Mouse (Mus musculus) heart, embryonic 12.5 days (tissue): ENCODE measurements around the gene Olfr1143. TPM values are rescaled to one million over a fixed set of nuclear protein-coding genes. Genes with fewer than 3 reads are reported as not detected.

Experiments used
- ATAC-seq: fragments of 200-750 bp; cut with Nextera tagmentation; 2 replicates; pipeline ENCODE4 v1.8.0; 2017; ENCODE audit warnings: moderate TSS enrichment, moderate library complexity; ENCODE audit not compliant: insufficient number of reproducible peaks, low FRiP score
- H3K27ac ChIP-seq: fragments of 300-500 bp; sonication (generic); 2 replicates; pipeline ENCODE4 v1.5.1; 2016; ENCODE audit warnings: mild to moderate bottlenecking, moderate library complexity; ENCODE audit not compliant: poor library complexity, severe bottlenecking
- H3K27me3 ChIP-seq: fragments of 300-500 bp; sonication (generic); replicated peaks from 2 replicates; pipeline ENCODE4 v1.6.1; 2016; ENCODE audit warnings: mild to moderate bottlenecking, moderate library complexity
- H3K36me3 ChIP-seq: fragments of 300-500 bp; sonication (generic); 2 replicates; pipeline ENCODE4 v1.6.1; 2016; ENCODE audit warnings: mild to moderate bottlenecking, moderate library complexity
- H3K4me1 ChIP-seq: fragments of 300-500 bp; sonication (generic); replicated peaks from 2 replicates; pipeline ENCODE4 v1.6.1; 2016; ENCODE audit warnings: mild to moderate bottlenecking
- H3K4me2 ChIP-seq: fragments of 300-500 bp; sonication (generic); 2 replicates; pipeline ENCODE4 v1.6.1; 2016; ENCODE audit warnings: mild to moderate bottlenecking, moderate library complexity
- H3K4me3 ChIP-seq: fragments of 300-500 bp; sonication (generic); 2 replicates; pipeline ENCODE4 v1.5.1; 2016; ENCODE audit warnings: mild to moderate bottlenecking
- H3K9ac ChIP-seq: fragments of 300-500 bp; sonication (generic); 2 replicates; pipeline ENCODE4 v1.6.1; 2016; ENCODE audit warnings: mild to moderate bottlenecking, moderate library complexity
- H3K9me3 ChIP-seq: fragments of 300-500 bp; sonication (generic); replicated peaks from 2 replicates; pipeline ENCODE4 v1.6.1; 2016; ENCODE audit warnings: mild to moderate bottlenecking, moderate library complexity
- WGBS: fragments of 180-500 bp; shearing (Covaris S2); methylation state at CpG from one replicate; pipeline ENCODE4 v1.1.7; 2016; 5-methylcytosine and 5-hydroxymethylcytosine counted together
- polyA plus RNA-seq: library from polyadenylated mRNA; unstranded; fragments of >200 nt; fragmentation: Nextera tagmentation; extraction: Ambion mirVana; gene quantifications from 2 replicates; pipeline ENCODE4 v1.2.1, GENCODE M21; 2016

Olfr1143 gene
- not detected in 2 replicates for polyA plus RNA-seq

DNA sequence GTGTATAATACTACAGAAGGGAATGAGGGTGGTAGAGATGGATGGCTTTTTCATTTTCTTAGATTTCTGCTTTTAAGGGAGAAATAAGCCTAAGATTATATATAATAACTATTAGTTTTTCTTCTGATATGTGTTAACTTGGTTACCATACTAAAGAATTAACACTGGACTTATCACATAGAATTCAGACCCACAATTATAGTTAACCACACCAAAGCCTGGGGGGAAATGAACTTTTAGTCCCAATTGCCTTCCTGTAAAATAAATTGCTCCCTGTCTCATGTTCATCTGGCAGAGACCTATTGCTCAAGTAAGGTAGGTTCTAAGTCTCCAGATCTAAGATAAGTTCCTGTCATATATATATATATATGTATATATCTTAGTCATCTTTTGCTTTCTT, at the start of gene Olfr1143:
Gene Olfr1143, plus strand, starts transcription at position 301 of the 400 bp plus-strand sequence.
- Histone ChIP-seq H3K4me2 (no peak within 1 kb of the TSS), H3K4me3 (no peak within 1 kb of the TSS), H3K9ac (no peak within 1 kb of the TSS), H3K36me3 (no peaks in the 10 kb centered on the region), H3K9me3 (0 out of 2 replicates have a peak, but pooled peaks cover 3% of the 10 kb centered on the region), H3K4me1 (no peaks in the 10 kb centered on the region), H3K27ac (no peak within 1 kb of the TSS), H3K27me3 (no peaks in the 10 kb centered on the region)
- ATAC-seq, result no peak

DNA sequence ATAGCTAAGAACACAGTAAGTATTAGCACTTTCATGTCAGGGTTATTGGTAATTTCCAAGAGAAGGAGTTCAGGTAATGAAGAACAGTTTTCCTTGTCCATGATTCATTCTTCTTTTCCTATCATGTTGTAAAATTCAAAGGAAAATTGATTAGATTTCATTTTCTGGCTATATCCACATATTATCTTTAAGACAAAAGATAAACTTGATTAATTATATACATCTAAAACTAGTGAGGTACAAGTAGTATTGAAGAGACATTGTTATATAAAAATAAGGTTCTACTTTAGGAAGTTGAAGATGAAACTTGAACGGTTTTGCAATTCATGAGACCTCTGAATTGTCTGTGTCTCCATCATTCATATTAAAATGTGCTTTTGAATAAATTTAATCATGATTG, 46.5 kb upstream of the Olfr1143 start, which contains the start of gene Olfr1141:
Gene Olfr1141, minus strand, starts transcription at position 101 of the 400 bp plus-strand sequence.
- Histone ChIP-seq H3K4me2 (no peak within 1 kb of the TSS), H3K27ac (no peak within 1 kb of the TSS), H3K4me1 (no peaks in the 10 kb centered on the region), H3K27me3 (no peaks in the 10 kb centered on the region), H3K36me3 (no peaks in the 10 kb centered on the region), H3K4me3 (no peak within 1 kb of the TSS), H3K9ac (no peak within 1 kb of the TSS), H3K9me3 (no peaks in the 10 kb centered on the region)
- no peak for ATAC-seq
- 76% methylated on average over 1 of the region's 1 CpGs for WGBS

DNA sequence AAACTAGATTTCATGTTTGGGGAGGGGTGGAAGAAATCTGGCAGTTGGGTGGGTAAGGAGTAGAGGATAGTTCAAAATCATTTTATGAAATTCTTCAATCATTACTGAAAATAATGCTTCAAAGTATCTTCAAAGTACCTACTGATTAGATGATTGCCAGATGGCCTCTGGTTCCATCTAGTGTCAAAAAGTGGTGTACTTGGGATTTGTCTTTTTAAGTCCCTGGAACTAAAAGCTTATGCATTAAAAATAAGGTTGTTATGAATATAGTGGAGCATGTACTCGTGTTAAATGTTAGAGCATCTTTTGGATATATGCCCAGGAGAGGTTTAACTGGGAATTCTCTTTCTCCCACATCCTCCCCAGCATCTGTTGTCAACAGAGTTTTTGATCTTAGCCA, 24.2 kb upstream of the Olfr1143 start:
- Histone ChIP-seq H3K27ac (no peak overlapping the region), H3K9ac (no peak overlapping the region), H3K36me3 (no peaks in the 10 kb centered on the region), H3K4me1 (no peaks in the 10 kb centered on the region), H3K9me3 (no peaks in the 10 kb centered on the region), H3K27me3 (no peaks in the 10 kb centered on the region), H3K4me2 (no peak overlapping the region), H3K4me3 (no peak overlapping the region)
- WGBS, result 53% methylated on average over 1 of the region's 1 CpGs
- ATAC-seq, result no peak

DNA sequence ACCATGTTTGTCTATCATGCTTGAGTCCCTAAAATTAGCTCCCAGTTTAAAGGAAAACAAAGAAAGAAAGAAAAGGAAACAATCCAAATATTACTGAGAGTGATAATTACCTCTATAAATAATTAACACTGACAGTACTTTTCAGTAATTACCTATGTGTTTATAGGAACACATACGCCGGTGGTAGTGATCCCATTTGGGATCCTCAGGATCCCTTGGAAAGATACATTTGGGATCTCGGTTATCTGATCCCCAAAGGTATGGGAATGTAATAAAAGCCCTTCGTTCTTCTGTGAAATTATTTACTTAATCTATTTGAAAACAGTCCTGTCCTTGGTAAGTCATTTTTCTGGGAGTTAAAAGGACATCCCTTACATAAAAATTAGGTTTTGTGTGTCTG, 21.2 kb upstream of the Olfr1143 start, which contains the start of gene Olfr152:
Gene Olfr152, plus strand, starts transcription at position 301 of the 400 bp plus-strand sequence.
- ATAC-seq, result no peak
- H3K4me3 ChIP-seq, result no peak within 1 kb of the TSS
- no peak within 1 kb of the TSS for H3K27ac ChIP-seq
- no peak within 1 kb of the TSS for H3K9ac ChIP-seq
- H3K36me3 ChIP-seq, result no peaks in the 10 kb centered on the region
- H3K9me3 ChIP-seq, result no peaks in the 10 kb centered on the region
- WGBS, result 76% methylated on average over 4 of the region's 4 CpGs
- H3K27me3 ChIP-seq, result no peaks in the 10 kb centered on the region
- H3K4me1 ChIP-seq, result no peaks in the 10 kb centered on the region
- H3K4me2 ChIP-seq, result no peak within 1 kb of the TSS

DNA sequence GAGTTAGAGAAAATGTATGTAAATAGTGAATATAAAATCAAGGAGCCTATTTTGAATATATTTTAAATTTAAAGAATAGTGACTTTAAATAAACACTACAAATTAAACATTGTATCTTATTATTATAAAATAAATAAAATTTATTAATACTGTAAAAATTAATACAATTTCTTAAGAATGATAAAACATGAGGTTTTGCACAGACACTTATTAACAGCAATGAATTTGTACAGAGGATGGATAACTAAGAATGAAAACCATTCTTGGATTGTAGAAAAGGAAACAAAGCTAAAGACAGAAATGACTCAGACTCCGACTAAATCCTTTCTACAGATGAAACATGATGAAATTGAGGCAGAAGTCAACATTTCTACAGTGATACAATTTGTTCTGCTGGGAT, 9.1 kb downstream of the Olfr1143 start, which contains the start of gene Olfr1145:
Gene Olfr1145, plus strand, starts transcription at position 301 of the 400 bp plus-strand sequence.
- Histone ChIP-seq H3K27me3 (no peaks in the 10 kb centered on the region), H3K9ac (no peak within 1 kb of the TSS), H3K9me3 (0 out of 2 replicates have a peak, but pooled peaks cover 3% of the 10 kb centered on the region), H3K4me1 (no peaks in the 10 kb centered on the region), H3K4me2 (no peak within 1 kb of the TSS), H3K4me3 (no peak within 1 kb of the TSS), H3K27ac (no peak within 1 kb of the TSS), H3K36me3 (no peaks in the 10 kb centered on the region)
- WGBS, result 63% methylated on average over 1 of the region's 1 CpGs
- no peak for ATAC-seq

DNA sequence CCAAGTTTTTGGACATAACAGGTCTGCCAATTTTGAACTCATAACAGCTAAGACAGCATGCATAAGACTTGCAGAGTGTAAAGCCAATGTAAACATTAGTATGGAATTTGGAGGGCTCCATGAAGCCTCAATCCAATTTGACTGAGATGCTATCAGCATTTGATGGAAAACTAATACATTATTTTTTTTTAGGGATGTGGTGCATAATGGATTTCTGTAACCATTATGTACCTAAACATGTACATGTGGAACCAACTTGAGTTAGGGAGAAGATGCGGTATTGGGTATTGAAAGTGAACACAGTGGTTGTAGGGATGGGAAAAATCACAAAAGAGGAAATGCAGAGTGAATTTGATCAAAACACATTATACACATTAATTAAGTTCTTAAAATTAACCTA, 29.8 kb downstream of the Olfr1143 start, which contains the start of gene Olfr1148:
Gene Olfr1148, plus strand, starts transcription at position 301 of the 400 bp plus-strand sequence.
- no peaks in the 10 kb centered on the region for H3K4me1 ChIP-seq
- ATAC-seq, result no peak
- H3K4me2 ChIP-seq, result no peak within 1 kb of the TSS
- no peak within 1 kb of the TSS for H3K27ac ChIP-seq
- no peak within 1 kb of the TSS for H3K4me3 ChIP-seq
- 79% methylated on average over 1 of the region's 1 CpGs for WGBS
- H3K9me3 ChIP-seq, result no peaks in the 10 kb centered on the region
- H3K27me3 ChIP-seq, result no peaks in the 10 kb centered on the region
- H3K36me3 ChIP-seq, result no peaks in the 10 kb centered on the region
- no peak within 1 kb of the TSS for H3K9ac ChIP-seq

DNA sequence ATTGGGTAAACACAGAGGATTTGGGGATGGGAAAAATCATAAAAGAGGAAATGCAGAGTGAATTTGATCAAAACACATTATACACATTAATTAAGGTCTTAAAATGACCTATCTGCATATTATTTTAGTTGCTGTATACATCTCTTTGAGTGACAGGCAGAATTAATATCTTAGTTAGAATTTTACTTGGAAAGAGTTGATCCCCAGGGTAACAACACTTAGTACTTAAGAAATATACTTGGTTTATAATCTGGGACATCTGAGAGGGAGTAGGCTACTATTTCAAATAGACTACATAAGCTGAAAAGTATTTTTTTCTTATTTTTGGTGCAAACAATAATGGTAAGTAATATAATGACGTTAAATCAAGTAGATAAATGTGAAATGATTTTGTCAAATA, 43.3 kb downstream of the Olfr1143 start, which contains the start of gene Olfr1150-ps1:
Gene Olfr1150-ps1, plus strand, starts transcription at position 301 of the 400 bp plus-strand sequence.
- no peak within 1 kb of the TSS for H3K4me3 ChIP-seq

More for the DNA sequence above, 43.3 kb downstream of the Olfr1143 start, which contains the start of gene Olfr1150-ps1:
- 75% methylated on average over 1 of the region's 1 CpGs for WGBS
- no peaks in the 10 kb centered on the region for H3K9me3 ChIP-seq
- no peak within 1 kb of the TSS for H3K9ac ChIP-seq
- no peaks in the 10 kb centered on the region for H3K4me1 ChIP-seq
- no peak within 1 kb of the TSS for H3K4me2 ChIP-seq
- no peak for ATAC-seq
- no peak within 1 kb of the TSS for H3K27ac ChIP-seq
- no peaks in the 10 kb centered on the region for H3K36me3 ChIP-seq
- H3K27me3 ChIP-seq, result no peaks in the 10 kb centered on the region

Other genes starting within 250 kb of the Olfr1143 start
- not detected in 2 replicates for gene Olfr1129, start 226.7 kb upstream of the Olfr1143 start, polyA plus RNA-seq
- not detected in 2 replicates for gene Olfr1130, start 194.4 kb upstream of the Olfr1143 start, polyA plus RNA-seq
- gene Olfr1131, start 173.5 kb upstream of the Olfr1143 start, polyA plus RNA-seq, result not detected in 2 replicates
- not detected in 2 replicates for gene Olfr1132, start 163.1 kb upstream of the Olfr1143 start, polyA plus RNA-seq
- gene Olfr1133, start 153.2 kb upstream of the Olfr1143 start, polyA plus RNA-seq, result not detected in 2 replicates
- not detected in 2 replicates for gene Olfr1134, start 142.1 kb upstream of the Olfr1143 start, polyA plus RNA-seq
- not detected in 2 replicates for gene Olfr1135, start 126.9 kb upstream of the Olfr1143 start, polyA plus RNA-seq
- gene Olfr1136, start 106.6 kb upstream of the Olfr1143 start, polyA plus RNA-seq, result not detected in 2 replicates
- not detected in 2 replicates for gene Olfr1137, start 87.4 kb upstream of the Olfr1143 start, polyA plus RNA-seq
- not detected in 2 replicates for gene Olfr1138, start 60.6 kb upstream of the Olfr1143 start, polyA plus RNA-seq
- gene Olfr1140, start 56.8 kb upstream of the Olfr1143 start, polyA plus RNA-seq, result not detected in 2 replicates
- gene Olfr1141, start 46.6 kb upstream of the Olfr1143 start, polyA plus RNA-seq, result not detected in 2 replicates
- gene Olfr152, start 21.1 kb upstream of the Olfr1143 start, polyA plus RNA-seq, result not detected in 2 replicates
- gene Olfr1145, start 9.2 kb downstream of the Olfr1143 start, polyA plus RNA-seq, result not detected in 2 replicates
- gene Olfr1148, start 29.9 kb downstream of the Olfr1143 start, polyA plus RNA-seq, result not detected in 2 replicates
- gene Olfr1150-ps1, start 43.4 kb downstream of the Olfr1143 start, polyA plus RNA-seq, result not detected in 2 replicates
- gene Olfr1151, start 55.3 kb downstream of the Olfr1143 start, polyA plus RNA-seq, result not detected in 2 replicates
- gene Olfr1152, start 65.9 kb downstream of the Olfr1143 start, polyA plus RNA-seq, result not detected in 2 replicates
- gene Olfr1153, start 94.4 kb downstream of the Olfr1143 start, polyA plus RNA-seq, result not detected in 2 replicates
- not detected in 2 replicates for gene Olfr1154, start 104.6 kb downstream of the Olfr1143 start, polyA plus RNA-seq
- gene Olfr1155, start 144.5 kb downstream of the Olfr1143 start, polyA plus RNA-seq, result not detected in 2 replicates
- gene Olfr1156, start 152.5 kb downstream of the Olfr1143 start, polyA plus RNA-seq, result not detected in 2 replicates
- gene Olfr1157, start 167.7 kb downstream of the Olfr1143 start, polyA plus RNA-seq, result not detected in 2 replicates
- gene Olfr74, start 174.1 kb downstream of the Olfr1143 start, polyA plus RNA-seq, result not detected in 2 replicates
- gene Olfr1158, start 189.5 kb downstream of the Olfr1143 start, polyA plus RNA-seq, result not detected in 2 replicates
- gene Olfr1160, start 207.7 kb downstream of the Olfr1143 start, polyA plus RNA-seq, result not detected in 2 replicates
- gene Olfr1161, start 222.2 kb downstream of the Olfr1143 start, polyA plus RNA-seq, result not detected in 2 replicates
- not detected in 2 replicates for gene Olfr73, start 237.1 kb downstream of the Olfr1143 start, polyA plus RNA-seq